Mouse (Mus musculus): ENCODE measurements around the gene Ppp1r12b.
A peak's percentile ranks its signal among the peaks of the same experiment; 100 is the strongest.

The Ppp1r12b gene

GRCm38 (mm10) chr1:134955637-134956176 is at the start of gene Ppp1r12b:
Gene Ppp1r12b, minus strand, starts transcription at chr1:134955942.
- DNase-seq = peak; percentile 96 to 98

GRCm38 (mm10) chr1:135003346-135003745 is 47.6 kb upstream of the Ppp1r12b start:
- no peak for DNase-seq

GRCm38 (mm10) chr1:135000527-135000926 is 44.8 kb upstream of the Ppp1r12b start:
- DNase-seq = no peak

GRCm38 (mm10) chr1:134998231-134998630 is 42.5 kb upstream of the Ppp1r12b start:
- peak in 1 of 2 experiments; percentile 13 for DNase-seq

GRCm38 (mm10) chr1:134997568-134997967 is 41.8 kb upstream of the Ppp1r12b start:
- no peak for DNase-seq

- no peak for DNase-seq
Observed at GRCm38 (mm10) chr1:134996471-134996870, 40.7 kb upstream of the Ppp1r12b start.

GRCm38 (mm10) chr1:134995954-134996353 is 40.2 kb upstream of the Ppp1r12b start:
- peak; percentile 18 to 41 for DNase-seq

GRCm38 (mm10) chr1:134995437-134995836 is 39.7 kb upstream of the Ppp1r12b start:
- DNase-seq = no peak

GRCm38 (mm10) chr1:134994739-134995138 is 39.0 kb upstream of the Ppp1r12b start:
- peak in 1 of 2 experiments; percentile 7 for DNase-seq

- peak; percentile 39 to 59 for DNase-seq
Observed at GRCm38 (mm10) chr1:134992046-134992645, 36.4 kb upstream of the Ppp1r12b start.

- DNase-seq = peak; percentile 79 to 84
Observed at GRCm38 (mm10) chr1:134989372-134989771, 33.6 kb upstream of the Ppp1r12b start.

- no peak for DNase-seq
Observed at GRCm38 (mm10) chr1:134987962-134988341, 32.2 kb upstream of the Ppp1r12b start.

GRCm38 (mm10) chr1:134987173-134987961 is 31.6 kb upstream of the Ppp1r12b start:
- DNase-seq = peak; percentile 54 to 70

GRCm38 (mm10) chr1:134972920-134973319 is 17.2 kb upstream of the Ppp1r12b start:
- no peak for DNase-seq

- DNase-seq = no peak
Observed at GRCm38 (mm10) chr1:134965430-134965829, 9.7 kb upstream of the Ppp1r12b start.

GRCm38 (mm10) chr1:134962821-134963220 is 7.1 kb upstream of the Ppp1r12b start:
- peak; percentile 25 to 59 for DNase-seq

- DNase-seq = peak; percentile 97
Observed at GRCm38 (mm10) chr1:134962053-134962803, 6.5 kb upstream of the Ppp1r12b start, which contains the start of gene Ube2t. Gene Ube2t, plus strand, starts transcription at chr1:134962565.

- no peak for DNase-seq
Observed at GRCm38 (mm10) chr1:134960634-134961033, 4.9 kb upstream of the Ppp1r12b start.

GRCm38 (mm10) chr1:134955050-134955636 is 599 bp downstream of the Ppp1r12b start:
- no peak for DNase-seq

GRCm38 (mm10) chr1:134949946-134950345 is 5.8 kb downstream of the Ppp1r12b start:
- no peak for DNase-seq

- no peak for DNase-seq
Observed at GRCm38 (mm10) chr1:134947590-134947989, 8.2 kb downstream of the Ppp1r12b start.

- no peak for DNase-seq
Observed at GRCm38 (mm10) chr1:134942898-134943297, 12.8 kb downstream of the Ppp1r12b start.

- no peak for DNase-seq
Observed at GRCm38 (mm10) chr1:134940863-134941262, 14.9 kb downstream of the Ppp1r12b start.

Data from kidney, postnatal 25 days (tissue).